Mouse (Mus musculus) cortical plate, adult 2 months (tissue): ENCODE measurements around the gene Foxn3.

Experiments used
- CTCF ChIP-seq: fragments of 200-500 bp; IDR thresholded peaks from 2 replicates; pipeline ENCODE4 v1.5.1; 2011; ENCODE audit warnings: mild to moderate bottlenecking, control low read depth, low read length; ENCODE audit not compliant: insufficient read depth; ENCODE audit errors: extremely low read depth
- POLR2A ChIP-seq: fragments of 200-500 bp; IDR thresholded peaks from 2 replicates; pipeline ENCODE4 v1.6.1; 2011; ENCODE audit warnings: mild to moderate bottlenecking, low read length, control low read depth; ENCODE audit not compliant: insufficient read depth; ENCODE audit errors: extremely low read depth

DNA sequence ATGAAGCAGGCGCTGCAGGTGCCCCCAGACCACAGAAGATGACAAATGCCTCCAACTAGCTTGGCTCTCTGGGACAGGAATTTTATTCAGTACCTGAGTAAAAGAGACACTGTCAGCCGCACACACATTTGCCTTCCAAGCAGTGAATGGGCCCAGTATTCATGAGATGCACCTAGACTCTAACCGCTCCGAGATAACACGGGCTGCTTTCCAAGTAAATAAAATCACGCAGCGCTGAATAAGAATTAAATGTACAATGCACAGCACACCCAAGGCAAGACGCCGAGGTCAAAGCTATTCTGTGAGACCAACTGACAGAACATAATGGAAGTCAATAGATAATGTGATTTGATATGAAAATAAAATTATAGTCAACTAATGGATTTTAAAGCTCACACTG lies 229.4 kb downstream of the Foxn3 start:
- no peak for TF ChIP-seq CTCF
- TF ChIP-seq POLR2A = no peak
